Mouse (Mus musculus) limb, embryonic 14.5 days (tissue): Measurements from ENCODE around the gene Iqce. TPM values are rescaled to one million over a fixed set of nuclear protein-coding genes. Genes with fewer than 3 reads are reported as not detected.
A peak's percentile ranks its signal among the peaks of the same experiment; 100 is the strongest.

Source experiments
- ATAC-seq: fragments of 200-750 bp; cut with Nextera tagmentation; 2 replicates; pipeline ENCODE4 v1.8.0; 2017; ENCODE audit warnings: low read depth, moderate number of reproducible peaks, moderate TSS enrichment; ENCODE audit not compliant: low FRiP score
- DNase-seq: peaks from one replicate; pipeline ENCODE4 v3.0.0-alpha.2; 2015; ENCODE audit warnings: low spot score
- H3K27ac ChIP-seq: fragments of 300-500 bp; sonication (generic); replicated peaks from 2 replicates; pipeline ENCODE4 v1.5.1; 2014; ENCODE audit warnings: low read depth, mild to moderate bottlenecking, low read length, moderate library complexity, mixed read lengths
- H3K27me3 ChIP-seq: fragments of 300-500 bp; sonication (generic); 2 replicates; pipeline ENCODE4 v1.6.1; 2014; ENCODE audit warnings: low read length, mixed read lengths; ENCODE audit not compliant: control insufficient read depth, insufficient read depth
- H3K36me3 ChIP-seq: fragments of 300-500 bp; sonication (generic); 2 replicates; pipeline ENCODE4 v1.6.1; 2014; ENCODE audit warnings: mild to moderate bottlenecking, low read length, moderate library complexity, mixed read lengths; ENCODE audit not compliant: control insufficient read depth, insufficient read depth
- H3K4me1 ChIP-seq: fragments of 300-500 bp; sonication (generic); 2 replicates; pipeline ENCODE4 v1.6.1; 2014; ENCODE audit warnings: antibody characterized with exemption, low read length, mixed read lengths; ENCODE audit not compliant: control insufficient read depth, insufficient read depth
- H3K4me2 ChIP-seq: fragments of 300-500 bp; sonication (generic); replicated peaks from 2 replicates; pipeline ENCODE4 v1.6.1; 2014; ENCODE audit warnings: low read depth, mild to moderate bottlenecking, low read length, moderate library complexity; ENCODE audit not compliant: severe bottlenecking
- H3K4me3 ChIP-seq: fragments of 300-500 bp; sonication (generic); replicated peaks from 2 replicates; pipeline ENCODE4 v1.5.1; 2014; ENCODE audit warnings: low read length
- H3K9ac ChIP-seq: fragments of 300-500 bp; sonication (generic); 2 replicates; pipeline ENCODE4 v1.6.1; 2014; ENCODE audit warnings: mild to moderate bottlenecking, low read depth, low read length, moderate library complexity; ENCODE audit not compliant: severe bottlenecking
- H3K9me3 ChIP-seq: fragments of 300-500 bp; sonication (generic); 2 replicates; pipeline ENCODE4 v1.6.1; 2016; ENCODE audit warnings: low read length; ENCODE audit not compliant: control insufficient read depth
- POLR2A ChIP-seq: fragments of 200-500 bp; IDR thresholded peaks from 2 replicates; pipeline ENCODE4 v1.8.0; 2012; ENCODE audit warnings: inconsistent platforms, mild to moderate bottlenecking, moderate library complexity, borderline replicate concordance; ENCODE audit not compliant: insufficient read depth, insufficient read length; ENCODE audit errors: extremely low read depth
- WGBS: fragments of 180-500 bp; shearing (Covaris S2); extraction: QIAGEN DNeasy Blood & Tissue Kit; methylation state at CpG from one replicate; pipeline ENCODE4 v1.1.7; 2014; 5-methylcytosine and 5-hydroxymethylcytosine counted together
- polyA plus RNA-seq, 2 experiments: library from polyadenylated mRNA; depleted of rRNA in 1 of 2; stranded (reverse) in 1 of 2; unstranded in 1 of 2; fragments of >200 nt; fragmentation: Nextera tagmentation in 1 of 2; extraction: Ambion mirVana in 1 of 2; gene quantifications; 2 replicates each; pipeline versions ENCODE4 v1.2.1 to v1.2.3; 2012 to 2014

Iqce gene
- polyA plus RNA-seq, 2 experiments, result 23.4 to 38.3 TPM

GRCm38 (mm10) chr5:140695987-140696386 is 6.2 kb downstream of the Iqce start:
- Histone ChIP-seq H3K36me3 (peaks cover 43% of the 10 kb centered on the region), H3K27me3 (no peaks in the 10 kb centered on the region), H3K9me3 (no peaks in the 10 kb centered on the region), H3K9ac (no peak overlapping the region), H3K4me3 (no peak overlapping the region), H3K4me2 (no peak overlapping the region), H3K4me1 (peaks cover under 1% of the 10 kb centered on the region; the same call in 1 of the 2 replicates), H3K27ac (no peak overlapping the region)
- TF ChIP-seq POLR2A, result no peak
- WGBS, result 90% methylated on average over 7 of the region's 7 CpGs
- ATAC-seq (no peak), DNase-seq (no peak)

GRCm38 (mm10) chr5:140688434-140688833 is 13.7 kb downstream of the Iqce start:
- H3K36me3 ChIP-seq, result peaks cover 54% of the 10 kb centered on the region

GRCm38 (mm10) chr5:140684343-140685148 is 17.6 kb downstream of the Iqce start:
- H3K9ac ChIP-seq, result no peak overlapping the region
- 63% methylated on average over 16 of the region's 16 CpGs for WGBS
- H3K4me2 ChIP-seq, result no peak overlapping the region
- H3K9me3 ChIP-seq, result no peaks in the 10 kb centered on the region
- no peak overlapping the region for H3K27ac ChIP-seq
- DNase-seq, result peak; percentile 76
- H3K36me3 ChIP-seq, result peaks cover 57% of the 10 kb centered on the region
- no peak for TF ChIP-seq POLR2A
- peak; percentile 51; the same call in 1 of the 2 replicates for ATAC-seq
- no peaks in the 10 kb centered on the region for H3K4me1 ChIP-seq
- H3K27me3 ChIP-seq, result no peaks in the 10 kb centered on the region
- H3K4me3 ChIP-seq, result no peak overlapping the region

More at GRCm38 (mm10) chr5:140688434-140688833, 13.7 kb downstream of the Iqce start:
- no peaks in the 10 kb centered on the region for H3K27me3 ChIP-seq
- no peak for TF ChIP-seq POLR2A
- H3K9ac ChIP-seq, result no peak overlapping the region
- H3K4me1 ChIP-seq, result no peaks in the 10 kb centered on the region
- no peak for DNase-seq
- WGBS, result 88% methylated on average over 3 of the region's 3 CpGs
- no peak overlapping the region for H3K4me3 ChIP-seq
- no peaks in the 10 kb centered on the region for H3K9me3 ChIP-seq
- ATAC-seq, result no peak
- H3K27ac ChIP-seq, result no peak overlapping the region
- H3K4me2 ChIP-seq, result no peak overlapping the region

GRCm38 (mm10) chr5:140682113-140682512 is 20.1 kb downstream of the Iqce start:
- 92% methylated on average over 6 of the region's 6 CpGs for WGBS
- Histone ChIP-seq H3K9me3 (no peaks in the 10 kb centered on the region), H3K27ac (no peak overlapping the region), H3K4me3 (no peak overlapping the region), H3K9ac (no peak overlapping the region), H3K36me3 (peaks cover 59% of the 10 kb centered on the region), H3K27me3 (no peaks in the 10 kb centered on the region), H3K4me1 (no peaks in the 10 kb centered on the region), H3K4me2 (no peak overlapping the region)
- TF ChIP-seq POLR2A, result no peak
- no peak for ATAC-seq
- no peak for DNase-seq

GRCm38 (mm10) chr5:140680950-140681349 is 21.2 kb downstream of the Iqce start:
- no peak overlapping the region for H3K4me2 ChIP-seq
- no peak for ATAC-seq
- H3K36me3 ChIP-seq, result peaks cover 63% of the 10 kb centered on the region

More at GRCm38 (mm10) chr5:140680950-140681349, 21.2 kb downstream of the Iqce start:
- no peak for TF ChIP-seq POLR2A
- no peak for DNase-seq
- H3K27me3 ChIP-seq, result no peaks in the 10 kb centered on the region
- H3K9ac ChIP-seq, result no peak overlapping the region
- H3K9me3 ChIP-seq, result no peaks in the 10 kb centered on the region
- H3K27ac ChIP-seq, result no peak overlapping the region
- no peak overlapping the region for H3K4me3 ChIP-seq
- H3K4me1 ChIP-seq, result no peaks in the 10 kb centered on the region
- WGBS, result 88% methylated on average over 1 of the region's 1 CpGs
